Mouse (Mus musculus) intestine, postnatal 0 days (tissue): ENCODE measurements at regions not wholly inside any gene's neighbourhood (a gene's known extent, or its start where the extent isn't known, plus 50 kb on each side); places are given as distances from the start of the nearest gene placed in this dataset.

ENCODE experiments used
- ATAC-seq: fragments of 200-750 bp; cut with Nextera tagmentation; 2 replicates; pipeline ENCODE4 v1.8.0; 2017; ENCODE audit warnings: mild to moderate bottlenecking, moderate TSS enrichment, moderate library complexity
- H3K27ac ChIP-seq: fragments of 300-500 bp; sonication (generic); 2 replicates; pipeline ENCODE4 v1.5.1; 2014; ENCODE audit warnings: mild to moderate bottlenecking, low read depth, low read length, moderate library complexity
- H3K27me3 ChIP-seq: fragments of 300-500 bp; sonication (generic); replicated peaks from 2 replicates; pipeline ENCODE4 v1.6.1; 2014; ENCODE audit warnings: low read length, mixed read lengths; ENCODE audit not compliant: control insufficient read depth, insufficient read depth
- H3K36me3 ChIP-seq: fragments of 300-500 bp; sonication (generic); 2 replicates; pipeline ENCODE4 v1.6.1; 2014; ENCODE audit warnings: mild to moderate bottlenecking, moderate library complexity; ENCODE audit not compliant: control insufficient read depth, insufficient read depth
- H3K4me1 ChIP-seq: fragments of 300-500 bp; sonication (generic); replicated peaks from 2 replicates; pipeline ENCODE4 v1.6.1; 2014; ENCODE audit warnings: antibody characterized with exemption, low read length, mixed read lengths; ENCODE audit not compliant: control insufficient read depth, insufficient read depth
- H3K4me2 ChIP-seq: fragments of 300-500 bp; sonication (generic); replicated peaks from 2 replicates; pipeline ENCODE4 v1.6.1; 2014; ENCODE audit warnings: low read depth, mild to moderate bottlenecking, moderate library complexity
- H3K4me3 ChIP-seq: fragments of 300-500 bp; sonication (generic); 2 replicates; pipeline ENCODE4 v1.5.1; 2014; ENCODE audit warnings: low read depth, low read length
- H3K9ac ChIP-seq: fragments of 300-500 bp; sonication (generic); 2 replicates; pipeline ENCODE4 v1.6.1; 2014; ENCODE audit warnings: mild to moderate bottlenecking, low read depth, low read length
- H3K9me3 ChIP-seq: fragments of 300-500 bp; sonication (generic); 2 replicates; pipeline ENCODE4 v1.6.1; 2016; ENCODE audit warnings: mixed run types; ENCODE audit not compliant: control insufficient read depth
- CTCF ChIP-seq: sonication (generic); IDR thresholded peaks from 2 replicates; pipeline ENCODE4 v1.5.1; 2016; ENCODE audit warnings: low read depth, mild to moderate bottlenecking, control low read depth, antibody characterized with exemption, moderate library complexity
- WGBS: fragments of 180-500 bp; shearing (Covaris S2); extraction: QIAGEN DNeasy Blood & Tissue Kit; methylation state at CpG from one replicate; pipeline ENCODE4 v1.1.7; 2014; 5-methylcytosine and 5-hydroxymethylcytosine counted together

DNA sequence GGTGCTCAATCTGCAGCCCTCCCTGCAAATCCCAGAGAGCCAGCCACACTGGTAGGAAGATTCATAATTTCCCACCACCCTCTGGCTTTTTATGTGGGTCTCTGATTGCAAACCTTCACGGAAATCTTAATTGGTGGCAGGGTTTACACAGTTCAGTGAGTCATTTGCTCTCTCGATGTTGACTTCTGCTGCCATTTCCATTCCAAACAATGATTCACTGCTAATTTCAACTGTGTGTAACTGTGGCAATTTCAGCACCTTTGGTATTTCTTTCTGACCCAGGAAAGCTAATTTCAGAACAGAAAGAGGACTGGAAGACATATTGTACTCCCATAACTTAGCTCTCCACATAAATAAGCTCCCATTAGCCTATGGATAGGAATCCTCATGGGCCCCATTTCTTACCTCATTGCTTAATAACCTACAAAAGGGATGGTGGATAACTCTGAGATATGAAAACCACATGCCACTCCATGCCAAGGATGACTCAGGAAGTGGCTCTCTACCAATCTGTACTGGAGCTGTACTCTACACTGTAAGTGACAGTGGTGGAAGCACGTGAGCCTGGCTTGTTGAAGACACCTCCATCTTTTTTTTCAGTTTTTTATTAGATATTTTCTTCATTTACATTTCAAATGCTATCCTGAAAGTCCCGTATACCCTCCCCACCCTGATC is 536.0 kb downstream of the Tox3 start:
- H3K27ac ChIP-seq = no peak overlapping the region
- no peaks in the 10 kb centered on the region for H3K4me1 ChIP-seq
- ATAC-seq = no peak
- H3K36me3 ChIP-seq = no peaks in the 10 kb centered on the region
- H3K9ac ChIP-seq = no peak overlapping the region
- H3K4me3 ChIP-seq = no peak overlapping the region
- no peak for TF ChIP-seq CTCF
- H3K9me3 ChIP-seq = no peaks in the 10 kb centered on the region
- no peaks in the 10 kb centered on the region for H3K27me3 ChIP-seq
- H3K4me2 ChIP-seq = no peak overlapping the region
- WGBS = 70% methylated on average over 4 of the region's 4 CpGs

DNA sequence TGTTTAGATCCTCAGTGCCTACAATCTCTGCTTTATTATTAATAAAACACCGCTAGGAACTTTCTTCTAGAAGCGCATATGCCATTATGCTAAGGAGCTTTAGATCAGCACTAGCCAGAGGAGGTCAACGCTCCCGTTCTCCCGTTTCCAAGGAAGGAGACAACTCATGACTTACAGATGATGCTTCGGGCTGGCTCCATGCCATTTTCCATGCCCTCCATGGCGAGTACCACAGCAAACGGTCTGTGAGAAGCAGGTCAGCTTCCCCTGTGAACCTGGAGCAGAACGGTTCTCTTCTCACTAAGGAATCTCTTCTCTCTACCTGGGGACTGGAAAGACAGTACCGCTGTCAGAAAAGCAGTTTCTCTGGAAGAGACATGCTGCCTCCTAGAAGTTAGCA is 559.8 kb downstream of the Tox3 start:
- H3K4me1 ChIP-seq = no peaks in the 10 kb centered on the region
- no peak overlapping the region for H3K4me3 ChIP-seq
- H3K27ac ChIP-seq = no peak overlapping the region
- H3K9me3 ChIP-seq = no peaks in the 10 kb centered on the region
- no peak for ATAC-seq
- H3K36me3 ChIP-seq = no peaks in the 10 kb centered on the region
- no peak for TF ChIP-seq CTCF
- H3K4me2 ChIP-seq = no peak overlapping the region
- WGBS = 79% methylated on average over 10 of the region's 10 CpGs
- H3K27me3 ChIP-seq = no peaks in the 10 kb centered on the region
- no peak overlapping the region for H3K9ac ChIP-seq

DNA sequence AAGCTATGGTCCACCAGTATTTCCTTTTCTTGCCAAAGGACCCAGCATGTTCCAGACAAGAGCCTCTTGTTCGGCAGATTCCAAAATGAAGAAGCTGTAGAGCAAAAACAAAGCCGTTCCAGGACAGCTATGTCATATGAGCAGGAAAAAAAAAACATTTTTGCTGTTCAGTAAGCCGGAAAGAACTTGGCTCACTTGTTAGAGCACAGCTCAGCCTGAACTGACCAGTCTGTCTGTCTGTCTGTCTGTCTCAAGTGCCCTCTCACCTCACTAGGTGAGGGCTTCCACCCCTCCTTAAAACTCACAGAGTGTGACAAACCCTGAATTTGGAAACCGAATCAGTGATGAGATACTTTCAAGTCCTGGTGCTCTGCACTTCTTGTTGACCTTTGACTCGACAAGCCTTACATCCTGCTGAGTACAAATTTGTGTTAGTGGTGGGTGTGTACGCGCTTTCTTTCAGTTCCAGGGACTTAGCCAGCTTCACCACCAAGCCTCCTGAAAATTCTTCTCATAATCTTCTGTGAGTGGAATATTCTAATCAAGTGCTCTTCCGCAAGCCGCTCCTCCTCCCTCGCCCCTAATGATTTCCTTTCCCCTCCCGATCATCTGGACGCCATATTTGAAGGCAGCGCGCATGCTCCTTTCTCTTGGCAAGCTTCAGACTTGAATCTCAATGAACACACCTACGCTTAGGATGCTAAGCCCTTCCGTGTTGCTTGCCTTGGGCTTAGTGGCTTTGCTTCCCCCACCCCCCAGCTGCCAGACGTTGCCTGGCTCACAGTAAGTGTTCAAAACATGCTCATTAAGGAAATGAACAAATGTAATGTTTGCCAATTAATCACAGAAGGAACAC is 560.9 kb downstream of the Tox3 start:
- ATAC-seq = no peak
- no peak for TF ChIP-seq CTCF
- Histone ChIP-seq H3K4me2 (no peak overlapping the region), H3K9me3 (no peaks in the 10 kb centered on the region), H3K4me1 (no peaks in the 10 kb centered on the region), H3K27ac (no peak overlapping the region), H3K27me3 (no peaks in the 10 kb centered on the region), H3K9ac (no peak overlapping the region), H3K36me3 (no peaks in the 10 kb centered on the region), H3K4me3 (no peak overlapping the region)
- 68% methylated on average over 17 of the region's 17 CpGs for WGBS

DNA sequence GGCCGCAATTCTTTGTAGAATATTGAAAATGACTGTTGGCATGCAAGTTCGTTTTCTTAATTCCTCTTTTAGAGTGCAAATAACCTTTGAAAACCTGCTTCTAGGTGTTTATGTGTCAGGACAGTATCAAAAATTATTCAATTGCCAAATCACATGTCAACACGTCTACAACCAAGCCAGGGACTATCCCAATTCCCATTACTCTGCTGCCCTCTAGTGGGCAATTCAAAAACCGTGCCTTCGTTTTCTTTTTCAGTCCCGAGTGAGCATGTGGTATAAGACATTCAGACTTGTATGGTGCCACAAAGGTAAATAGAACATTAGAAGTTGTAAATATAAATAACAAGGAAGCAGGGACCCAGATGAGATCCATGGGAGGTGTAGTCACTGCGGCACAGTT is 563.1 kb downstream of the Tox3 start:
- no peaks in the 10 kb centered on the region for H3K27me3 ChIP-seq
- ATAC-seq = no peak

DNA sequence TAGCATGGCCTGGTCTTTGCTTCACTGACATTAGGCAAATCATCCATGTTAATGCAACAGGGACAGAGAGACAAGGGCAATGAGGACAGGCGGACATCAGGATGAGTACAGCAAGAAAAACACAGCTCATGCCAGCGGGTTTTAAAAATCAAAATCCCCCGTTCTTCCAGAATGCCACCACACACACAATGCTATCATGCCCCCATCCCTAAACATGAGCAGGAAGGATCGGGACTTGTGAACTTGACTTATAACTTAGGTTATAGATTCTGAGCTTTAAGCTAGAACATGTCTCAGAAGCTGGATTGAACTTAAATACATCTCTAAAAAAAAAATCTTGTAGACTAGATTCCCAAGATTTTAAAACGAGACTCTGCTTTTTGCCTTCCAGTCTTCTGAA is 564.8 kb downstream of the Tox3 start:
- no peaks in the 10 kb centered on the region for H3K4me1 ChIP-seq
- no peak overlapping the region for H3K4me2 ChIP-seq
- H3K36me3 ChIP-seq = no peaks in the 10 kb centered on the region
- no peaks in the 10 kb centered on the region for H3K27me3 ChIP-seq
- TF ChIP-seq CTCF = no peak
- WGBS = 82% methylated on average over 5 of the region's 5 CpGs
- H3K9ac ChIP-seq = no peak overlapping the region
- H3K4me3 ChIP-seq = no peak overlapping the region
- H3K9me3 ChIP-seq = no peaks in the 10 kb centered on the region
- no peak for ATAC-seq
- H3K27ac ChIP-seq = no peak overlapping the region

More for the DNA sequence above, 563.1 kb downstream of the Tox3 start:
- no peaks in the 10 kb centered on the region for H3K9me3 ChIP-seq
- no peak overlapping the region for H3K27ac ChIP-seq
- WGBS = 16% methylated on average over 7 of the region's 7 CpGs
- no peak overlapping the region for H3K9ac ChIP-seq
- H3K36me3 ChIP-seq = no peaks in the 10 kb centered on the region
- peak; percentile 93 for TF ChIP-seq CTCF
- no peaks in the 10 kb centered on the region for H3K4me1 ChIP-seq
- H3K4me2 ChIP-seq = no peak overlapping the region
- no peak overlapping the region for H3K4me3 ChIP-seq

DNA sequence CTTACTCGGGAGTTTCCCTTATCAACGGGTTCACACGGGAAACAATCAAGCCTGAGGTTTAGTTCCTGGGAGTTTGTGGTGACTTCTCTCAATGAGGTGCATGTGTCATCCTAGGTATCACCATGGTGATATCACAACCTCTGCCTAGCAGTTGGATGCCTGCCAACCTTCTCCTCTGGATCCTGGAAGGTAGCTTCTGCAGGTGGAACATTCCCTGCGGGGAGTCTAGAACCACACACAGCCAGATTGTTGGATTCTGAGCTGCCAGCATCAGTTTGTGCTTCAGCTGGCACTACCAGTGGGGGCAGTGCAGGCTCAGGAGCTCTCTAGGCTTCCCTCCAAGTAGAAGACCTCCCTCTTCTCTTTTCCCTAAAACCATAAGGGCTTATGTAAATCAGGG is 581.8 kb downstream of the Tox3 start:
- no peaks in the 10 kb centered on the region for H3K9me3 ChIP-seq
- no peak overlapping the region for H3K27ac ChIP-seq
- no peaks in the 10 kb centered on the region for H3K36me3 ChIP-seq
- H3K4me3 ChIP-seq = no peak overlapping the region
- no peak overlapping the region for H3K4me2 ChIP-seq
- TF ChIP-seq CTCF = no peak
- ATAC-seq = no peak
- WGBS = 50% methylated on average over 4 of the region's 4 CpGs
- H3K9ac ChIP-seq = no peak overlapping the region
- H3K27me3 ChIP-seq = no peaks in the 10 kb centered on the region
- H3K4me1 ChIP-seq = no peaks in the 10 kb centered on the region
